Mouse (Mus musculus) thymus, postnatal 14 days (tissue): ENCODE data around the gene Lin7b.

ENCODE experiments used
- DNase-seq: peaks from one replicate; pipeline ENCODE4 v3.0.0; 2021

Lin7b gene

GRCm38 (mm10) chr7:45346905-45347304 lies 23.5 kb downstream of the Lin7b start:
- DNase-seq, result no peak

- peak; percentile 42 for DNase-seq
Measured at GRCm38 (mm10) chr7:45343543-45343942, 26.8 kb downstream of the Lin7b start.

GRCm38 (mm10) chr7:45342081-45342480 lies 28.3 kb downstream of the Lin7b start:
- DNase-seq, result no peak

GRCm38 (mm10) chr7:45341303-45341702 lies 29.1 kb downstream of the Lin7b start:
- DNase-seq, result peak; percentile 80

- peak; percentile 21 for DNase-seq
Measured at GRCm38 (mm10) chr7:45340669-45341068, 29.7 kb downstream of the Lin7b start.

- no peak for DNase-seq
Measured at GRCm38 (mm10) chr7:45340066-45340442, 30.3 kb downstream of the Lin7b start.

GRCm38 (mm10) chr7:45339410-45340065 lies 30.8 kb downstream of the Lin7b start:
- DNase-seq, result peak; percentile 48

GRCm38 (mm10) chr7:45338161-45338911 lies 32.0 kb downstream of the Lin7b start:
- DNase-seq, result peak; percentile 61

GRCm38 (mm10) chr7:45337469-45337868 lies 32.9 kb downstream of the Lin7b start:
- no peak for DNase-seq

GRCm38 (mm10) chr7:45336319-45336718 lies 34.1 kb downstream of the Lin7b start:
- no peak for DNase-seq

- DNase-seq, result no peak
Measured at GRCm38 (mm10) chr7:45335056-45335455, 35.3 kb downstream of the Lin7b start, which contains the start of gene Hrc. Gene Hrc, plus strand, starts transcription at chr7:45335290.

- DNase-seq, result no peak
Measured at GRCm38 (mm10) chr7:45334605-45335004, 35.8 kb downstream of the Lin7b start.

GRCm38 (mm10) chr7:45333431-45333982 lies 36.9 kb downstream of the Lin7b start, which contains the start of gene Trpm4:
Gene Trpm4, minus strand, starts transcription at chr7:45333780.
- peak; percentile 93 for DNase-seq

- DNase-seq, result peak; percentile 77
Measured at GRCm38 (mm10) chr7:45332685-45333425, 37.5 kb downstream of the Lin7b start.

- DNase-seq, result no peak
Measured at GRCm38 (mm10) chr7:45331502-45331901, 38.9 kb downstream of the Lin7b start.

- no peak for DNase-seq
Measured at GRCm38 (mm10) chr7:45328841-45329475, 41.4 kb downstream of the Lin7b start.

- no peak for DNase-seq
Measured at GRCm38 (mm10) chr7:45325800-45326199, 44.6 kb downstream of the Lin7b start.

GRCm38 (mm10) chr7:45323069-45323468 lies 47.3 kb downstream of the Lin7b start:
- DNase-seq, result no peak

GRCm38 (mm10) chr7:45322245-45322644 lies 48.1 kb downstream of the Lin7b start:
- no peak for DNase-seq
